Mouse (Mus musculus): ENCODE data around the gene Mrgpra6.

- no peak for TF ChIP-seq CTCF (IDR thresholded peaks at IDR 0.05)
- no peak for TF ChIP-seq EP300 (IDR thresholded peaks at IDR 0.05; ENCODE audit: insufficient read depth, low read depth, low read length)
- TF ChIP-seq POLR2A (IDR thresholded peaks at IDR 0.05; ENCODE audit: insufficient read depth, low read depth, low read length): no peak
Measured at GRCm38 (mm10) chr7:47155849-47156248, 48.9 kb downstream of the Mrgpra6 start.

All from heart, adult 2 months (tissue).